Mouse (Mus musculus) embryonic fibroblast, embryonic 13.5 days (primary cell): ENCODE data around the gene Actl6b.

Experiments
- CTCF ChIP-seq: IDR thresholded peaks from 2 replicates; pipeline ENCODE4 v1.5.1; 2011; ENCODE audit warnings: mild to moderate bottlenecking, control low read depth, low read length, moderate library complexity, borderline replicate concordance; ENCODE audit not compliant: insufficient read depth
- POLR2A ChIP-seq: IDR thresholded peaks from 2 replicates; pipeline ENCODE4 v1.6.1; 2011; ENCODE audit warnings: low read depth, mild to moderate bottlenecking, control low read depth, low read length, moderate library complexity

DNA sequence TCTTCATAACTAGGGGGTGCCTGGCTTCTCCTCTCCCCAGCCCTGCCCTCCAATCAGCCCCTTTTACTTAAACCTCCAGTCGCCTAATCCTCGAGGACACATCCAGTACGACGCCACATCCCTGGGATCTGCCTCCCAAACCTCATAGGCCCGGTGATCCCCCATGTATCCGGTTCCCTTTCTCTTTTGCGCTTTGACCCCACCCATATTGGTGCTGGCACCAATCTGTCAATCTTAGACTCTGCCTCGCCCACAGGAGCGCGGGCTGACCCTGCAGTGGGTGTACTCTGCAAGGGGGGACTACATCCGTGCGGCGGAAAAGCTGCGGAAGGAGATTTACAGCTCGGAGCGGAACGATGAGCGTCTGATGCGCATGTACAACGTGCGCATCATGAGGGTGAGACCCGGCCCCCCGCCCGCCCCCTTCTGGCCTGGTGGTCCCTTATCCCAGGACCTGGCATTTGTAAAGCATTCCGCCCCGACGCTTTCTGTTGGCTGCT is 30.4 kb downstream of the Actl6b start:
- TF ChIP-seq CTCF (no peak), POLR2A (peak; percentile 37)
